Mouse (Mus musculus): ENCODE data around the gene Camta2. TPM values are rescaled to one million over a fixed set of nuclear protein-coding genes. Genes with fewer than 3 reads are reported as not detected.

The Camta2 gene
- polyA plus RNA-seq, 1 experiment from 2014 or later, result 11.7 TPM

GRCm38 (mm10) chr11:70650322-70651175, 37.4 kb downstream of the Camta2 start:
- no peak overlapping the region for H3K4me3 ChIP-seq (ENCODE audit: low read depth, low read length)
- H3K9me3 ChIP-seq (ENCODE audit: control insufficient read depth), result no peaks in the 10 kb centered on the region
- no peaks in the 10 kb centered on the region for H3K27me3 ChIP-seq (replicated peaks; ENCODE audit: control insufficient read depth, insufficient read depth, low read length)
- H3K4me1 ChIP-seq (replicated peaks; ENCODE audit: control insufficient read depth, insufficient read depth, low read length), result peaks cover 8% of the 10 kb centered on the region; the same call in 1 of the 2 replicates
- 45% methylated on average over 12 of the region's 12 CpGs for WGBS
- peak overlapping the region; percentile 60; the same call in 1 of the 2 replicates for H3K27ac ChIP-seq (ENCODE audit: low read depth, low read length)
- TF ChIP-seq CTCF (IDR thresholded peaks at IDR 0.05; ENCODE audit: low read depth), result no peak
- H3K4me2 ChIP-seq (replicated peaks; ENCODE audit: low read depth), result peak overlapping the region; percentile 91
- ATAC-seq, result no peak
- peaks cover 30% of the 10 kb centered on the region for H3K36me3 ChIP-seq (ENCODE audit: control insufficient read depth, insufficient read depth)
- H3K9ac ChIP-seq (ENCODE audit: low read depth, low read length), result no peak overlapping the region

- peak overlapping the region; percentile 60 for H3K27ac ChIP-seq (ENCODE audit: low read depth, low read length)
- H3K9me3 ChIP-seq (ENCODE audit: control insufficient read depth), result no peaks in the 10 kb centered on the region
- no peak for TF ChIP-seq CTCF (IDR thresholded peaks at IDR 0.05; ENCODE audit: low read depth)
- no peak for ATAC-seq
- H3K36me3 ChIP-seq (ENCODE audit: control insufficient read depth, insufficient read depth), result peaks cover 39% of the 10 kb centered on the region
- no peak overlapping the region for H3K4me3 ChIP-seq (ENCODE audit: low read depth, low read length)
- H3K4me2 ChIP-seq (replicated peaks; ENCODE audit: low read depth), result peak overlapping the region; percentile 91
- H3K27me3 ChIP-seq (replicated peaks; ENCODE audit: control insufficient read depth, insufficient read depth, low read length), result no peaks in the 10 kb centered on the region
- 57% methylated on average over 8 of the region's 8 CpGs for WGBS
- 0 out of 2 replicates have a peak overlapping the region, but pooled peaks have one; percentile 1 for H3K9ac ChIP-seq (ENCODE audit: low read depth, low read length)
- peaks cover 8% of the 10 kb centered on the region; the same call in 1 of the 2 replicates for H3K4me1 ChIP-seq (replicated peaks; ENCODE audit: control insufficient read depth, insufficient read depth, low read length)
Measured at GRCm38 (mm10) chr11:70649185-70649734, 38.6 kb downstream of the Camta2 start.

GRCm38 (mm10) chr11:70648512-70648911, 39.4 kb downstream of the Camta2 start:
- Histone ChIP-seq H3K27me3 (replicated peaks; ENCODE audit: control insufficient read depth, insufficient read depth, low read length) (no peaks in the 10 kb centered on the region), H3K4me2 (replicated peaks; ENCODE audit: low read depth) (peak overlapping the region; percentile 91), H3K36me3 (ENCODE audit: control insufficient read depth, insufficient read depth) (peaks cover 45% of the 10 kb centered on the region), H3K4me1 (replicated peaks; ENCODE audit: control insufficient read depth, insufficient read depth, low read length) (peaks cover 8% of the 10 kb centered on the region; the same call in 1 of the 2 replicates), H3K27ac (ENCODE audit: low read depth, low read length) (peak overlapping the region; percentile 98), H3K4me3 (ENCODE audit: low read depth, low read length) (peak overlapping the region; percentile 77), H3K9ac (ENCODE audit: low read depth, low read length) (peak overlapping the region; percentile 94; the same call in 1 of the 2 replicates), H3K9me3 (ENCODE audit: control insufficient read depth) (no peaks in the 10 kb centered on the region)
- no peak for TF ChIP-seq CTCF (IDR thresholded peaks at IDR 0.05; ENCODE audit: low read depth)
- 45% methylated on average over 4 of the region's 4 CpGs for WGBS
- no peak for ATAC-seq

GRCm38 (mm10) chr11:70647716-70648420, 40.0 kb downstream of the Camta2 start:
- WGBS, result 2% methylated on average over 28 of the region's 28 CpGs
- no peaks in the 10 kb centered on the region for H3K9me3 ChIP-seq (ENCODE audit: control insufficient read depth)
- H3K9ac ChIP-seq (ENCODE audit: low read depth, low read length), result peak overlapping the region; percentile 94
- peak overlapping the region; percentile 98 for H3K27ac ChIP-seq (ENCODE audit: low read depth, low read length)
- TF ChIP-seq CTCF (IDR thresholded peaks at IDR 0.05; ENCODE audit: low read depth), result no peak
- no peaks in the 10 kb centered on the region for H3K27me3 ChIP-seq (replicated peaks; ENCODE audit: control insufficient read depth, insufficient read depth, low read length)
- peak; percentile 5 for ATAC-seq
- peak overlapping the region; percentile 77 for H3K4me3 ChIP-seq (ENCODE audit: low read depth, low read length)
- peak overlapping the region; percentile 91 for H3K4me2 ChIP-seq (replicated peaks; ENCODE audit: low read depth)
- H3K36me3 ChIP-seq (ENCODE audit: control insufficient read depth, insufficient read depth), result peaks cover 42% of the 10 kb centered on the region
- peaks cover 8% of the 10 kb centered on the region; the same call in 1 of the 2 replicates for H3K4me1 ChIP-seq (replicated peaks; ENCODE audit: control insufficient read depth, insufficient read depth, low read length)

- peaks cover 33% of the 10 kb centered on the region for H3K36me3 ChIP-seq (ENCODE audit: control insufficient read depth, insufficient read depth)
- peaks cover 8% of the 10 kb centered on the region; the same call in 1 of the 2 replicates for H3K4me1 ChIP-seq (replicated peaks; ENCODE audit: control insufficient read depth, insufficient read depth, low read length)
- H3K27ac ChIP-seq (ENCODE audit: low read depth, low read length), result peak within 1 kb of the TSS; percentile 98
- peak; percentile 47 for TF ChIP-seq CTCF (IDR thresholded peaks at IDR 0.05; ENCODE audit: low read depth)
- H3K4me3 ChIP-seq (ENCODE audit: low read depth, low read length), result peak within 1 kb of the TSS; percentile 77
- peak within 1 kb of the TSS; percentile 94 for H3K9ac ChIP-seq (ENCODE audit: low read depth, low read length)
- no peaks in the 10 kb centered on the region for H3K27me3 ChIP-seq (replicated peaks; ENCODE audit: control insufficient read depth, insufficient read depth, low read length)
- H3K9me3 ChIP-seq (ENCODE audit: control insufficient read depth), result no peaks in the 10 kb centered on the region
- H3K4me2 ChIP-seq (replicated peaks; ENCODE audit: low read depth), result peak within 1 kb of the TSS; percentile 91
- peak; percentile 82 for ATAC-seq
- under 1% methylated on average over 61 of the region's 63 CpGs for WGBS
Measured at GRCm38 (mm10) chr11:70646691-70647650, 40.9 kb downstream of the Camta2 start, which contains the start of the genes Rnf167 and Slc25a11. TSS of gene Rnf167 (plus strand) at chr11:70647235. TSS of gene Slc25a11 (minus strand) at chr11:70647479.
